Mouse (Mus musculus) kidney, adult 9 months (tissue): ENCODE data around the gene Fjx1.

Experiments
- DNase-seq: peaks from one replicate; pipeline ENCODE4 v3.0.0; 2022

The Fjx1 gene

DNA sequence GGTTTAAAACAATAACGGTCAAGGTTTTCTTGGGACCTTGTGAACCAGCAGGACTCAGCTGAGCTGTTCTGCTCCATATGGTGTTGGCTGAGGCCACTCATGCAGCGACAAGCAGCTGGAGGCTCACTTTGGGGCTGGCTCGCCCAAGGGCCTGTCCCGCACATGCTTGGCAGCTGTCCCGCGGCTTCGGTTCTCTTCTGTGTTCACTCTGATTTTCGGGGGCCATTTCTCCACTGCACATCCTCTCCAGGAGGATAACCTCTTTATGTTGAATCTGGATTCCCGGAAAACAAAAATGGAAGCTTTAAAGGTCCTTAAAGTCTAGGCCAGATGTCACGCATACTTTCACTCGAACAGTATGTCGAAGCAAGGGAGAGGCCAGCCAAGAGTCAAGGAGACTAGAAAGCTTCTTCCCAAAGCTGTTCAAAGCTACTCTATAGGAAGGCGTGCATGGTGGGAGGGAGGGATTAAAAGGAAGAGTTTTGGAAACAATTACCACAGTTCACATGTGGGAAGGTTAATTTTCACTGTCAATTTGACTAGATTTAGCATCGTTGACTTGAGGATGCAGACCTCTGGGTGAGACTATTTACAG lies 36.1 kb downstream of the Fjx1 start:
- DNase-seq = no peak

DNA sequence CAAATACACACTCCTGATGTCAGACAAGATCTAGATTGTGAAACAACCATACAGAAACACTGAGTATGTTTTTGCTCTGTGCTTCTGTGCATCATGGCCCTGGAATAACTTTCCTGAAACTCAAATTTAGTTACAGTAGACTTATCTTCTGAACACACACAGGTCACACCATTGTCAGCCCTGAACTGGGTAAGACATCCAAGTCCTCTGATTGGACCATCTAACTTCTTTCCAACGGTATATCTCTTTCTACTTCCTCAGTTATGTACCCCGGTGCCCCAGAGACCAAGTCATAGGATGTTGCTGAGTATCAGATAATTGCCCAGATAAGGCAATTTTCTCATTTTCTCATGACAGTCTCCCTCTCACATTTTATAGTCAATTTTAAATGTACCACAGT lies 39.6 kb downstream of the Fjx1 start:
- DNase-seq = no peak

GRCm38 (mm10) chr2:102410615-102411014 lies 41.7 kb downstream of the Fjx1 start:
- no peak for DNase-seq

DNA sequence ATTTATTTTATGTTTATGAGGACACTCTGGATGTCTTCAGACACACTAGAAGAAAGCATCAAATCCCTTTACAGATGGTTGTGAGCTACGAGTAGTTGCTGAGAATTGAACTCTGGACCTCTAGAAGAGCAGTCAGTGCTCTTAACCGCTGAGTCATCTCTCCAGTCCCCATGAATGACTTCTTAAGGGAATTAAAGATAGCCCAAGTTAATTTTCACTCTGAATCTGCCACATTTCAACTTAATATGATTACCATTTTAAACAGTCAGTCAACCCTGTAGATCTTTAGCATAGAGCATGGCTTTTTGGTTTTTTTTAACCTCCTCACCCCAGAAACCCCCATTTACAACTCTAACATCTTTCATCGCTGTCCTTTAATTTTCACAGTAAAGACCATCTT lies 42.6 kb downstream of the Fjx1 start:
- DNase-seq = peak; percentile 50

- peak; percentile 61 for DNase-seq
Observed at GRCm38 (mm10) chr2:102407363-102408184, 44.7 kb downstream of the Fjx1 start, which contains the start of gene Trim44. TSS of gene Trim44 (minus strand) at chr2:102407828.

DNA sequence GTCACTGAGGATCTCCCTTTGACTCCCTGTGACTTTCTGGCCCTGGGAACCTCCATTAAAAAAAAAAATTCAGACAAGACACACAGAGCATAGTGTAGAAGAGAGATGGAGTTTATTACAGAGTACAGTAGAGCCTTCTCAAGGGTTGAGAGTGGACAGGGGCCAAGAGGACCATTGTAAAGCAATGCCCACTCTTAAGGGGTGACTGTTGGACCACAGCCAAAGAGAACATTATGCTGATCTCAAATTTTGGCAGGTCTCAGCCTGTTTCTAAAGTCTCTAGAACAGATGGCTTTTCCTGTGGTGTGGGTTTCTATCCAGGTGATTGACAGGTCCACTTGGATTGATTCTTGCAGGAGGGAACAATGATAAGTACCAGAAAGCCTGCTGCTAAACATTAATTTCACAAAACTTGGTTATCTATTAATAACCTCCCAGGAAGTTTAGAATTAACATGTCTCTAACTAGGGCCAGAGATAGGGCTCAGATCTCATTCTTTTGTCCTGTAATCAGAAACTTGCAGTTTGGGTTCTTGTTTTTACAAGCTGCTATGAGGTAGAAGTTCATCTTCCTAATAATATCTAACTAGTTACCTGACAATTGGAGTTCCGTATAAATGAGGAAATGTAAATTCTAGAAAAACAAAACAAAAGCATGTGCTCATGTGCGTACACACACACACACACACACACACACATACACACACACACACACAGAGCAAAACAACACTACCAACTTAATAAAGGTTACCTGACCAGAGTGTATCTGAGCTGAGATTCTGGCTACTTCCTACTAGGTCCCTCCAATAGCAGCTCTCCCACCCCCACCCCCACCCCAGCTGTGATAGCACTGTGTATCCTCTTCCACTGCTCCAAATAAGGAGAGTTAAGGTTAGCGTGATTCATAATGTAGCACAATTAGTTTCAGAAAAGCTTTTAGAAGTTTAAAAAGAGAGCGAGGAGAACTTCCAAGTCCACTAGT lies 45.7 kb downstream of the Fjx1 start:
- DNase-seq = peak; percentile 88

DNA sequence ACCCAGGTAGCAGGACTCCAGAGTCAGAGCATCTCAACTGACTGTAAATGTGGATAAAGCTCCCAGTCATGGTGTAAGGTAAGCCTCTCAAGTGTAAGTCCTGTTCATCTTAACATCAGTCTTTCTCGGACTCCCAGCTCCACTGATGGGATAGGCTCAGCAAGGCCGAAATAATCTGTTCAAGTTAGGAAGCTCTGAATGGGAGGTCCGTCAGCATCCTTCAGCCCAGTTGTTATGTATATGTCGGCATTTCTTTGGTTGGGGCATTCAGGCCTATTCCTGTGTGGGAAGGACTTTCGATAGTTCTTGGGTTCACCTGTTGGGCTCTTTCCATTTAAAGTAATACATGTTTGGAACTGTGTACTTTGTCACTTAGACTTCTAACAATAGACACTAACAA lies 48.3 kb downstream of the Fjx1 start:
- DNase-seq = no peak

DNA sequence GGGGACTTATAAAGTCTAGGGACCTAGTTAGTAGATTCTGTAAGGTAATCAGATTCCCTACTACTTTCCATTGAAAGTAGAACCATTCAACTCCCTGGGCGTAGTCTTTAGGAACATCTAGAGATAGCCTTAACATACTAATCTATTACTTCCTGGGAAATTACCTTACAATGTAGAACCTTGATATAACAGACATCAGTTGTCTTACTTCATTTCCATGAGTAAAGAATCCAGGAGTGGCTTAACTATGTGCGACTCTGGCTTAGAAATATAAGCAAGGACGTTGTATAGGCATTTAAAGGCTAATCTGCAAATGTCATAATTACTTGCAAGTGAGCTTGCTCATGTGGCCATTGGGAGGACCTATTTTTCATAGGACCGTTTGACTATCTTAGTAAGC lies 49.0 kb downstream of the Fjx1 start:
- no peak for DNase-seq

GRCm38 (mm10) chr2:102401352-102401692 lies 51.0 kb downstream of the Fjx1 start:
- DNase-seq = no peak

DNA sequence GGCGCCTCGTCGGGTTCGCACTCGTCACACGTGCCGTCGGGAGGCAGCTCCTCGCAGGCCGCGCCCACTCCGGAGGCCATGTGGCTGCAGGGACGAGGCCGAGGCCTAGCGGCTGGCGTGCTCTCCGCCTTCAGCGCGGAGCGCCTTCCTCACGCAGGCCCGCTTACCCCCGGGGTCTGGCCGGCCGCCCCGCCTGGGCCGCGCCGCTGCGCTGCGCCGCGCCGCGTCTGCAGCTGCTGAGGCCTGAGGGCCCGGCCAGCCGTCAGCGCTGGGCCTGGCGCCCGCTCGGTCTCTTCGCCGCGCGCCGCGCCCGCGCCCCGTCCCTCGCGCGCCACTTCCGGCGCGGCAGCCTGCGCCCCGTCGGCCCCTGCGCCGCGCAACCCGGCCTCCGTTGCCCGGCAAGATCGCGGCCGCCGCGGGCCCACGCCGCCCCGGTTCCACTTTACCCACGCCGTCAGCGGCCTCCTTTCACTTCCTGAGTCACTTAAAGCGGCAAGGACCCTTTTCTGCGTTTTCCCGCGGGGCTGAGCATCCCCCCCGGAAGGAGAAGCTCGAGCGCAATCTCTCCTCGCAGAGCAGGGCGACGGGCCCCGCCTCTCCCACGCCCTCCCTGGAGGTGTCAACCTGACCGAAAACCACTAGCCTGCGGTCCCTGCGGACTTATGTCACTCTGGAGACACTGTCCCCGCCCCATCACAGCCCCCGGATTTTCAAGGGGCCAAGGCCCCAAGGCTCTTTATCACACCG lies 51.5 kb downstream of the Fjx1 start:
- DNase-seq = peak; percentile 92

GRCm38 (mm10) chr2:102399864-102400604 lies 52.3 kb downstream of the Fjx1 start:
- no peak for DNase-seq
